ENCODE assay signal across 18 mouse cellular contexts in genomic region chr11:77437026-77437425, GRCm38 (mm10). TPM values are rescaled to one million over a fixed set of nuclear protein-coding genes. Genes with fewer than 3 reads are reported as not detected.
"Had no signal": no experiment of that assay in that cellular context is flagged by ENCODE, and none has a peak within 500 bp of the region (broad histone marks: within the 10 kb centered on the region; RNA-seq: fewer than 3 reads in every experiment).

No protein-coding gene starts in this region.

- H3K9ac ChIP-seq: liver, embryonic 14.5 days; lung, embryonic 15.5 days; midbrain, embryonic 12.5 days; neural tube, embryonic 13.5 days; neural tube, embryonic 15.5 days; stomach, embryonic 15.5 days had no signal

- H3K27ac ChIP-seq: liver, embryonic 14.5 days; lung, embryonic 15.5 days; midbrain, embryonic 10.5 days; midbrain, embryonic 12.5 days; neural tube, embryonic 13.5 days; neural tube, embryonic 15.5 days; stomach, embryonic 15.5 days; stomach, postnatal 0 days had no signal

- H3K27me3 ChIP-seq: lung, embryonic 15.5 days; midbrain, embryonic 12.5 days; neural tube, embryonic 13.5 days; neural tube, embryonic 15.5 days; stomach, embryonic 15.5 days had no signal

- H3K36me3 ChIP-seq: lung, embryonic 15.5 days; stomach, embryonic 15.5 days had no signal

- DNase-seq: lung, adult 2 months; lung, postnatal 10 days; midbrain, embryonic 14.5 days; retina, postnatal 1 day; right cerebral cortex, adult 18-20 months; thymus, adult 2 months; thymus, postnatal 25 days; thymus, postnatal 4 days had no signal

- H3K4me1 ChIP-seq: midbrain, embryonic 10.5 days; midbrain, embryonic 12.5 days; neural tube, embryonic 13.5 days; neural tube, embryonic 15.5 days; stomach, embryonic 15.5 days had no signal

- H3K4me3 ChIP-seq: lung, embryonic 15.5 days; midbrain, embryonic 10.5 days; midbrain, embryonic 12.5 days; myocyte; neural tube, embryonic 13.5 days; neural tube, embryonic 15.5 days; stomach, embryonic 15.5 days had no signal

RNA-seq across cellular contexts. Expression of gene Coro6, which starts 25.2 kb away (rescaled TPM):
- total RNA-seq: megakaryocyte-erythroid progenitor cell, adult 5-6 weeks had no signal
- polyA plus RNA-seq: midbrain, embryonic 10.5 days had no signal
